Mouse (Mus musculus) Patski (cell line): ENCODE data around the gene Tec. TPM values are rescaled to one million over a fixed set of nuclear protein-coding genes. Genes with fewer than 3 reads are reported as not detected.

Experiments used
- ATAC-seq: fragments of 100-300 bp; one replicate; pipeline ENCODE4 v1.8.0; 2021
- CTCF ChIA-PET: fragments of 350-600 bp; sonication (Branson Sonifier 250); formaldehyde crosslinking; loops from one replicate; lab custom pipeline; 2022; ENCODE audit warnings: inconsistent platforms; lab: Charles Lee
- POLR2A ChIA-PET: fragments of 350-600 bp; sonication (Branson Sonifier 250); formaldehyde crosslinking; loops from one replicate; lab custom pipeline; 2022; ENCODE audit warnings: antibody characterized with exemption, inconsistent platforms; lab: Charles Lee
- DNase-seq: peaks from one replicate; pipeline ENCODE4 v3.0.0-alpha.2; 2011; ENCODE audit warnings: low read depth, low spot score
- H3K27me3 ChIP-seq: fragments of 371-371 bp; one replicate; pipeline ENCODE4 v1.5.1; 2021
- CTCF ChIP-seq: fragments of 100-300 bp; IDR thresholded peaks from one replicate; pipeline ENCODE4 v1.5.1; 2021
- in situ Hi-C: fragments of 300-500 bp; cut with MboI; formaldehyde crosslinking; loops from 3 replicates; pipeline ENCODE4 v1.11.1; 2018; ENCODE audit warnings: low pct_unique_long_range_greater_than_20kb, mixed read lengths
- polyA plus RNA-seq: library from polyadenylated mRNA; unstranded; gene quantifications from one replicate; pipeline ENCODE4 v1.2.3, GENCODE M21; 2021

The Tec gene
- polyA plus RNA-seq, 1 experiment from 2014 or later = 8.3 TPM

- no peaks in the 10 kb centered on the region for H3K27me3 ChIP-seq
- ChIA-PET POLR2A (no interaction called here), CTCF (interaction anchor here (0.8 to 1.5 kb wide), 2 partner anchors 15 to 21 kb away, joined by 3 to 4 read pairs; no protein-coding TSS in a partner anchor)
- DNase-seq (no peak), ATAC-seq (no peak)
- in situ Hi-C loops = no loop called here
- no peak for TF ChIP-seq CTCF
Measured at GRCm38 (mm10) chr5:72752585-72752984, 115.7 kb downstream of the Tec start, which contains the start of gene Txk. Gene Txk, minus strand, starts transcription at chr5:72752777.

GRCm38 (mm10) chr5:72751056-72751758, 117.1 kb downstream of the Tec start:
- no peaks in the 10 kb centered on the region for H3K27me3 ChIP-seq
- in situ Hi-C loops = no loop called here
- ChIA-PET CTCF (interaction anchor here (0.8 to 1.3 kb wide), 3 partner anchors 14 to 35 kb away, joined by 3 to 4 read pairs (median 3); no protein-coding TSS in a partner anchor), POLR2A (interaction anchor here (0.6 kb wide), 1 partner anchor 43 kb away, joined by 3 read pairs; no protein-coding TSS in a partner anchor)
- no peak for ATAC-seq
- TF ChIP-seq CTCF = no peak
- no peak for DNase-seq

- no peaks in the 10 kb centered on the region for H3K27me3 ChIP-seq
- ChIA-PET POLR2A (no interaction called here), CTCF (interaction anchor here (1.1 to 1.3 kb wide), 2 partner anchors 13 to 34 kb away, joined by 3 to 4 read pairs; no protein-coding TSS in a partner anchor)
- no peak for ATAC-seq
- TF ChIP-seq CTCF = no peak
- no peak for DNase-seq
- in situ Hi-C loops = no loop called here
Measured at GRCm38 (mm10) chr5:72750226-72750625, 118.1 kb downstream of the Tec start.

- in situ Hi-C loops = no loop called here
- no peaks in the 10 kb centered on the region for H3K27me3 ChIP-seq
- ATAC-seq (no peak), DNase-seq (no peak)
- no peak for TF ChIP-seq CTCF
- POLR2A ChIA-PET = no interaction called here
- CTCF ChIA-PET = no interaction called here
Measured at GRCm38 (mm10) chr5:72748659-72749265, 119.5 kb downstream of the Tec start.

GRCm38 (mm10) chr5:72747384-72747783, 120.9 kb downstream of the Tec start:
- CTCF ChIA-PET = interaction anchor here (0.9 kb wide), 1 partner anchor 397 kb away, joined by 3 read pairs; no protein-coding TSS in a partner anchor
- in situ Hi-C loops = no loop called here
- H3K27me3 ChIP-seq = no peaks in the 10 kb centered on the region
- POLR2A ChIA-PET = no interaction called here
- DNase-seq (no peak), ATAC-seq (no peak)
- TF ChIP-seq CTCF = no peak

GRCm38 (mm10) chr5:72746461-72746860, 121.8 kb downstream of the Tec start:
- no peaks in the 10 kb centered on the region for H3K27me3 ChIP-seq
- DNase-seq (no peak), ATAC-seq (no peak)
- TF ChIP-seq CTCF = no peak
- CTCF ChIA-PET = interaction anchor here (1.1 kb wide), 1 partner anchor 9 kb away, joined by 4 read pairs; no protein-coding TSS in a partner anchor
- POLR2A ChIA-PET = no interaction called here
- in situ Hi-C loops = no loop called here

- H3K27me3 ChIP-seq = no peaks in the 10 kb centered on the region
- in situ Hi-C loops = no loop called here
- DNase-seq = no peak
- no peak for TF ChIP-seq CTCF
- ChIA-PET CTCF (interaction anchor here (0.6 to 1.9 kb wide), 2 partner anchors 13 to 117 kb away, joined by 3 read pairs; no protein-coding TSS in a partner anchor), POLR2A (no interaction called here)
- ATAC-seq = no peak
Measured at GRCm38 (mm10) chr5:72743103-72743502, 125.2 kb downstream of the Tec start.

GRCm38 (mm10) chr5:72736868-72737267, 131.4 kb downstream of the Tec start:
- in situ Hi-C loops = no loop called here
- ATAC-seq (no peak), DNase-seq (no peak)
- ChIA-PET POLR2A (no interaction called here), CTCF (interaction anchor here (0.8 to 1.8 kb wide), 5 partner anchors 10 to 21 kb away, joined by 3 to 4 read pairs (median 3); no protein-coding TSS in a partner anchor)
- no peaks in the 10 kb centered on the region for H3K27me3 ChIP-seq
- no peak for TF ChIP-seq CTCF

GRCm38 (mm10) chr5:72736437-72736836, 131.8 kb downstream of the Tec start:
- CTCF ChIA-PET = interaction anchor here (0.8 to 1.8 kb wide), 4 partner anchors 9 to 21 kb away, joined by 3 to 4 read pairs (median 3); no protein-coding TSS in a partner anchor
- TF ChIP-seq CTCF = no peak
- H3K27me3 ChIP-seq = no peaks in the 10 kb centered on the region
- in situ Hi-C loops = no loop called here
- DNase-seq (no peak), ATAC-seq (no peak)
- POLR2A ChIA-PET = no interaction called here

- no peak for TF ChIP-seq CTCF
- no peaks in the 10 kb centered on the region for H3K27me3 ChIP-seq
- CTCF ChIA-PET = interaction anchor here (1.8 kb wide), 1 partner anchor 9 kb away, joined by 4 read pairs; no protein-coding TSS in a partner anchor
- DNase-seq (no peak), ATAC-seq (no peak)
- POLR2A ChIA-PET = no interaction called here
- in situ Hi-C loops = no loop called here
Measured at GRCm38 (mm10) chr5:72735763-72736162, 132.5 kb downstream of the Tec start.
